Mouse (Mus musculus) neural tube, postnatal 0 days (tissue): ENCODE measurements around the gene Gm15557. TPM values are rescaled to one million over a fixed set of nuclear protein-coding genes. Genes with fewer than 3 reads are reported as not detected.

Experiments
- polyA plus RNA-seq: library from polyadenylated mRNA; unstranded; fragments of >200 nt; fragmentation: Nextera tagmentation; extraction: Ambion mirVana; gene quantifications from 2 replicates; pipeline ENCODE4 v1.2.1, GENCODE M21; 2015

Gm15557 gene
- polyA plus RNA-seq, result not detected in 2 replicates

GRCm38 (mm10) chr2:155940681-155941080, at the start of gene Gm15557:
Gm15557 (plus strand) TSS chr2:155940728.

GRCm38 (mm10) chr2:155929531-155930442, 10.7 kb upstream of the Gm15557 start, which contains the start of gene Uqcc1:
Uqcc1 (minus strand) TSS chr2:155930310.

GRCm38 (mm10) chr2:155945124-155945523, 4.6 kb downstream of the Gm15557 start, which contains the start of gene Gdf5:
Gdf5 (minus strand) TSS chr2:155945367.

GRCm38 (mm10) chr2:155956134-155957059, 15.9 kb downstream of the Gm15557 start, which contains the start of gene Cep250:
Cep250 (plus strand) TSS chr2:155956458.

Other genes with a start within 250 kb of the Gm15557 start
- 129 and 133 TPM in 2 replicates for gene Trpc4ap, start 248.3 kb upstream of the Gm15557 start, polyA plus RNA-seq
- gene Edem2, start 211.3 kb upstream of the Gm15557 start, polyA plus RNA-seq, result 26.5 and 30.5 TPM in 2 replicates
- gene Gm17581, start 204.9 kb upstream of the Gm15557 start, polyA plus RNA-seq, result not detected in 2 replicates
- gene Procr, start 189.6 kb upstream of the Gm15557 start, polyA plus RNA-seq, result 4.1 and 4.3 TPM in 2 replicates
- gene Mmp24, start 165.4 kb upstream of the Gm15557 start, polyA plus RNA-seq, result 13.4 and 15.4 TPM in 2 replicates
- gene BC029722, start 121.3 kb upstream of the Gm15557 start, polyA plus RNA-seq, result 62.5 and 64.9 TPM in 2 replicates
- 138 and 140 TPM in 2 replicates for gene Eif6, start 113.8 kb upstream of the Gm15557 start, polyA plus RNA-seq
- 0.21 and 0.23 TPM in 2 replicates for gene Fam83c, start 105.9 kb upstream of the Gm15557 start, polyA plus RNA-seq
- gene Uqcc1, start 10.4 kb upstream of the Gm15557 start, polyA plus RNA-seq, result 55.5 and 58.6 TPM in 2 replicates
- 0.62 and 0.85 TPM in 2 replicates for gene Gdf5, start 4.6 kb downstream of the Gm15557 start, polyA plus RNA-seq
- gene Cep250, start 15.7 kb downstream of the Gm15557 start, polyA plus RNA-seq, result 12.9 and 13.4 TPM in 2 replicates
- 1.1 and 1.6 TPM in 2 replicates for gene 6430550D23Rik, start 67.2 kb downstream of the Gm15557 start, polyA plus RNA-seq
- gene Ergic3, start 67.3 kb downstream of the Gm15557 start, polyA plus RNA-seq, result 418 and 471 TPM in 2 replicates
- gene Fer1l4, start 112.2 kb downstream of the Gm15557 start, polyA plus RNA-seq, result not detected in 2 replicates
- gene Spag4, start 124.4 kb downstream of the Gm15557 start, polyA plus RNA-seq, result 4.9 and 7.8 TPM in 2 replicates
- gene Cpne1, start 171.2 kb downstream of the Gm15557 start, polyA plus RNA-seq, result 21.9 and 24.4 TPM in 2 replicates
- gene Rbm12, start 171.2 kb downstream of the Gm15557 start, polyA plus RNA-seq, result 9.7 and 11.1 TPM in 2 replicates
- gene Gm28036, start 186.4 kb downstream of the Gm15557 start, polyA plus RNA-seq, result 5.3 and 6.2 TPM in 2 replicates
- 593 and 620 TPM in 2 replicates for gene Romo1, start 203.3 kb downstream of the Gm15557 start, polyA plus RNA-seq
- gene Nfs1, start 203.5 kb downstream of the Gm15557 start, polyA plus RNA-seq, result 35.1 and 37.5 TPM in 2 replicates
- gene Rbm39, start 239.5 kb downstream of the Gm15557 start, polyA plus RNA-seq, result 372 and 409 TPM in 2 replicates